Mouse (Mus musculus) forebrain, embryonic 11.5 days (tissue): ENCODE results near the gene Nxf1. TPM values are rescaled to one million over a fixed set of nuclear protein-coding genes. Genes with fewer than 3 reads are reported as not detected.

Source experiments
- ATAC-seq: fragments of 200-750 bp; cut with Nextera tagmentation; replicated peaks from 2 replicates; pipeline ENCODE4 v1.8.0; 2017; ENCODE audit warnings: moderate TSS enrichment; ENCODE audit not compliant: low FRiP score
- DNase-seq: peaks from one replicate; pipeline ENCODE4 v3.0.0-alpha.2; 2017; ENCODE audit warnings: low spot score
- H3K27ac ChIP-seq: fragments of 300-500 bp; sonication (generic); 2 replicates; pipeline ENCODE4 v1.5.1; 2014; ENCODE audit warnings: low read depth, low read length
- H3K27me3 ChIP-seq: fragments of 300-500 bp; sonication (generic); 2 replicates; pipeline ENCODE4 v1.6.1; 2014; ENCODE audit warnings: mild to moderate bottlenecking, low read length, mixed read lengths; ENCODE audit not compliant: control insufficient read depth, insufficient read depth
- H3K36me3 ChIP-seq: fragments of 300-500 bp; sonication (generic); 2 replicates; pipeline ENCODE4 v1.6.1; 2014; ENCODE audit warnings: mild to moderate bottlenecking, low read length, moderate library complexity, mixed read lengths; ENCODE audit not compliant: control insufficient read depth, insufficient read depth
- H3K4me1 ChIP-seq: fragments of 300-500 bp; sonication (generic); replicated peaks from 2 replicates; pipeline ENCODE4 v1.6.1; 2014; ENCODE audit warnings: low read length, mixed read lengths; ENCODE audit not compliant: control insufficient read depth, insufficient read depth
- H3K4me2 ChIP-seq: fragments of 300-500 bp; sonication (generic); 2 replicates; pipeline ENCODE4 v1.6.1; 2014; ENCODE audit warnings: low read depth, mild to moderate bottlenecking, low read length, moderate library complexity, mixed read lengths; ENCODE audit not compliant: severe bottlenecking
- H3K4me3 ChIP-seq: fragments of 300-500 bp; sonication (generic); 2 replicates; pipeline ENCODE4 v1.5.1; 2014; ENCODE audit warnings: low read depth, low read length
- H3K9ac ChIP-seq: fragments of 300-500 bp; sonication (generic); 2 replicates; pipeline ENCODE4 v1.6.1; 2014; ENCODE audit warnings: low read length
- H3K9me3 ChIP-seq: fragments of 300-500 bp; sonication (generic); 2 replicates; pipeline ENCODE4 v1.6.1; 2016; ENCODE audit warnings: low read length, mixed read lengths; ENCODE audit not compliant: control insufficient read depth
- WGBS: fragments of 180-500 bp; shearing (Covaris S2); extraction: QIAGEN DNeasy Blood & Tissue Kit; methylation state at CpG from one replicate; pipeline ENCODE4 v1.1.7; 2014; 5-methylcytosine and 5-hydroxymethylcytosine counted together
- polyA plus RNA-seq: library from polyadenylated mRNA; unstranded; fragments of >200 nt; fragmentation: Nextera tagmentation; extraction: Ambion mirVana; gene quantifications from 2 replicates; pipeline ENCODE4 v1.2.1, GENCODE M21; 2014

Nxf1 gene
- polyA plus RNA-seq, 1 experiment from 2014 or later = 247 TPM

DNA sequence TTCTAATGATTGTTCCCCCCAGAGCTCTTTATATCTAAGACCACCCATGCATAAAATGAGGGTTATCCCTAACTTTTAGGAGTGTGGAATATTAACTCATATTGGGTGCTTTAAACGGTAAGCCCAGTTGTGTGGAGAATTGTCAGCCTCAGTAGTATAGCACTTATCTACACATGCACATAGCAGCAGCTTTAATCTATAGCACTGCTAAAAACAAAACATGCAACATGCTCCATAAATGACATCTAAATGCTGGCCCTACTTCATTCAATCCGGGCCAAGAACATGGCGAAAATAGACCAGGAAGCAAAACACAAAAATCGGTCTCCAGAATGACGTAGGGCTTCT lies 34.3 kb upstream of the Nxf1 start:
- DNase-seq = no peak
- Histone ChIP-seq H3K27me3 (no peaks in the 10 kb centered on the region), H3K9ac (peak overlapping the region; percentile 98), H3K4me2 (peak overlapping the region; percentile 71), H3K4me3 (peak overlapping the region; percentile 89), H3K4me1 (peaks cover 12% of the 10 kb centered on the region), H3K27ac (peak overlapping the region; percentile 88), H3K36me3 (peaks cover 10% of the 10 kb centered on the region; the same call in 1 of the 2 replicates), H3K9me3 (no peaks in the 10 kb centered on the region)
- WGBS = 3% methylated on average over 5 of the region's 5 CpGs
- peak; percentile 9; the same call in 1 of the 2 replicates for ATAC-seq

DNA sequence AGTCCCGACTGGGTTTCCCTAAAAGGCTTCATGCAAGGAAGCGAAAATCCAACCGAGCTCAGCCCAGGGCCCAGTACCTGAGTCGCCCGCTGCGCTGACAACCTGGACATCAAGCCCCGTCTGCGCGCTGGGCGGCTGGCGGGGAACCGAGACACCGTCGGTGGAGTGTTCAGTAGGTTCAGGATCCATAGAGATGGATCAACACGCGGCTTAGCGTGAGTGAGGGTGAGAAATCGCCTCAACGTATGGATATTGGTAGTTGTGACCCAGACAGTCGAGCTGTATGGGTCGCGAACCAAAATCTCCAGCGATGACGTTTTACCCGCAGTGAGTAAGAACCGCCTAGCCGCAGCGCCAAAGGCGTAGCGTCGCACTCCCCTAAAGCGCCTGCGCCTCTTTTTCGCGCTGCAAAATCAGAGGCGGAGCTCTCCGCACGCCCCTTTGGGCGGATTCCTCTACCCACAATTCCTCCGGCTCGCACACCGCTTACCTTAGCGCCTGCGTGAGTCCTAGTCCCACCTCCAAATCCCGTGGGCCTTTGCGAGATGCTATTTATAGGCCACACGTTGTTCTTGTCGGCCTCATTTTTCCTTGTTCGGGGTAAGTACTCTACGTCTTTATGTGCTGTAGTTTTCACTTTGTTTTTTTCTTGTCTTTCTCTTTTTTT lies 33.8 kb upstream of the Nxf1 start, which contains the start of gene Slc3a2:
TSS of gene Slc3a2 (minus strand) at position 463 of the 667 bp plus-strand sequence.
- peak; percentile 96 for DNase-seq
- no peaks in the 10 kb centered on the region for H3K9me3 ChIP-seq
- under 1% methylated on average over 50 of the region's 50 CpGs for WGBS
- H3K27me3 ChIP-seq = no peaks in the 10 kb centered on the region
- H3K4me2 ChIP-seq = peak within 1 kb of the TSS; percentile 84
- peak; percentile 94 for ATAC-seq
- peaks cover 12% of the 10 kb centered on the region for H3K4me1 ChIP-seq
- H3K27ac ChIP-seq = peak within 1 kb of the TSS; percentile 88
- H3K4me3 ChIP-seq = peak within 1 kb of the TSS; percentile 89
- H3K9ac ChIP-seq = peak within 1 kb of the TSS; percentile 98
- H3K36me3 ChIP-seq = peaks cover 10% of the 10 kb centered on the region; the same call in 1 of the 2 replicates

DNA sequence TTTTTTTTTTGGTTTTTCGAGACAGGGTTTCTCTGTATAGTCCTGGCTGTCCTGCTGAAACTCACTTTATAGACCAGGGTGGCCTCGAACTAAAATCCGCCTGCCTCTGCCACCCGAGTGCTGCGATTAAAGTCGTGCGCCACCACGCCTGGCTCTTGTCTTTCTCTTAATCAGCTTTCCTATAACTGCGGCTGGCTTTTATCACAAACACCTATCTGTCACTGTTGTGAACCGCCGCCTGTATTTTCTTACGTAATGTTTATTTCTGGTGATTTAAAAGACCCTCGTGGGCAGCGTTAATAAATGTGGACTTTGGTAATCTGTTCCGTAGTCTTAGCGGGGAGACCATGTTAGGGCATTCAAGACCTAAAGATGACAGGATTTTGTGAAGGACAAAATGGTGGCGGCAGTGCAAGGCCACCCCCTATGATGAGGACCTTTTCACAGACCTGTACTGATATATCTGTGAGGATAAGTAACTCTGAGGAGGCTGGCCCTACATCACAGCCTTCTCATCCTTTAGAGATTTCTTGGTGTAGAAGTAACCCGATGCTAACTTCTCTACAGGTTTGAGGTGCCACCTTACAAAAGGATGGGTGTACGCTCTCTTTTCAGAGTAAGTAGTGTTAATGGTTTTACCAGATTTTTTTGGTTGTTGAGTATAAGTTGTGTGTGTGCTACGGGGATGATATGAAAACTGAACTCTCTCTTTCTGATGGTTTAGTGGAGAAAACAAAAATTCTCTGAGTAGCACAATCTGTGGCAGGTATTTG lies 33.1 kb upstream of the Nxf1 start:
- H3K4me2 ChIP-seq = peak overlapping the region; percentile 84
- peak overlapping the region; percentile 89 for H3K4me3 ChIP-seq
- DNase-seq = no peak
- H3K27ac ChIP-seq = peak overlapping the region; percentile 82
- peak overlapping the region; percentile 98 for H3K9ac ChIP-seq
- under 1% methylated on average over 20 of the region's 20 CpGs for WGBS
- no peaks in the 10 kb centered on the region for H3K9me3 ChIP-seq
- H3K36me3 ChIP-seq = peaks cover 10% of the 10 kb centered on the region; the same call in 1 of the 2 replicates
- peaks cover 12% of the 10 kb centered on the region for H3K4me1 ChIP-seq
- no peaks in the 10 kb centered on the region for H3K27me3 ChIP-seq
- ATAC-seq = no peak

DNA sequence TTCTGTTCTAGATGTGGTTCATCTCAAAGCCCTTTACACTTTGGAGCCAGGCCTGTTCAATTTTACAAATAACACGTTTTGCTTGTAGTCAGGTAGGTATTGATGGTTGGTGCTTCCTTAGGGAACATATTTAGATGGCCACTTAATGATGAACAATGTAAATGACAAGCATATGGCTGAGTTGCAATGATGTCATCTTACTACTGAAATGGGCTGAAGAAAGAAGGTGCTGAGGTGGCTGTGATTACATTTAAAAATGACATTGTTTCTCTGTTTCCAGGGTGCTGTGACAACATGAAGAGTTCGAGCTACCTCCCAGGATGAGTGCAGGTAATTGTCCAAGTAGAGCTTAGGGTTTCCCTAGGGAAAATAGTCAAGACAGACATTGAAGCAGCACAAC lies 32.5 kb upstream of the Nxf1 start:
- Histone ChIP-seq H3K9me3 (no peaks in the 10 kb centered on the region), H3K27ac (peak overlapping the region; percentile 82), H3K4me2 (peak overlapping the region; percentile 84), H3K4me1 (peaks cover 12% of the 10 kb centered on the region), H3K36me3 (peaks cover 10% of the 10 kb centered on the region; the same call in 1 of the 2 replicates), H3K9ac (peak overlapping the region; percentile 98), H3K27me3 (no peaks in the 10 kb centered on the region), H3K4me3 (peak overlapping the region; percentile 89)
- no peak for DNase-seq
- 7% methylated on average over 2 of the region's 2 CpGs for WGBS
- ATAC-seq = no peak

DNA sequence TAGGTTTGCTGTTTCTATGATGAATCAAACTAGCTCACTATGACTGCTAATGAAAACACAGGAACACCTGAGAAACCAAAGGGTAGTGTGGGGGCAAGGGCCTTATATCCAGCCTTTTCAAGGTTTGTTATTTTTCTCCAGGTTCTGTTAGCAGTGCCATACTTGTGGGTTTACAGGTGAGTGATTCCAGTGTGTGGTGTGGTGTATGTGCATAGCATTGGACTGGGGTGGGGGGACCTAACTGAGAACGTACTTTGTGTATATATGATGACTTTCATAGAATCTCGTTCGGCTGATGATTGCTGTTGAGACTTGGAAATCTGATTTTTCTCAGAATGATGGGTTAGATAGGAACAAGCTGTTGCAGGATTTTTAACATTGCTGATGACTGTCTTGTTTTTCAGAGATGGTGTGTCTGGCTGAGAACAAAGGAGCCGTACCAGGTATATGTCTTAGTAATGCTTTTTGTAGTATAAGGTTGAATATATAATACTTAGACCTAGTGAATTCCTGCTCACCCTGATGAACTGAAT lies 31.7 kb upstream of the Nxf1 start:
- peak overlapping the region; percentile 82; the same call in 1 of the 2 replicates for H3K27ac ChIP-seq
- H3K4me2 ChIP-seq = peak overlapping the region; percentile 84
- H3K27me3 ChIP-seq = no peaks in the 10 kb centered on the region
- WGBS = 55% methylated on average over 4 of the region's 4 CpGs
- DNase-seq (no peak), ATAC-seq (no peak)
- peak overlapping the region; percentile 98 for H3K9ac ChIP-seq
- peaks cover 12% of the 10 kb centered on the region for H3K4me1 ChIP-seq
- H3K36me3 ChIP-seq = peaks cover 10% of the 10 kb centered on the region; the same call in 1 of the 2 replicates
- H3K9me3 ChIP-seq = no peaks in the 10 kb centered on the region
- peak overlapping the region; percentile 89 for H3K4me3 ChIP-seq

DNA sequence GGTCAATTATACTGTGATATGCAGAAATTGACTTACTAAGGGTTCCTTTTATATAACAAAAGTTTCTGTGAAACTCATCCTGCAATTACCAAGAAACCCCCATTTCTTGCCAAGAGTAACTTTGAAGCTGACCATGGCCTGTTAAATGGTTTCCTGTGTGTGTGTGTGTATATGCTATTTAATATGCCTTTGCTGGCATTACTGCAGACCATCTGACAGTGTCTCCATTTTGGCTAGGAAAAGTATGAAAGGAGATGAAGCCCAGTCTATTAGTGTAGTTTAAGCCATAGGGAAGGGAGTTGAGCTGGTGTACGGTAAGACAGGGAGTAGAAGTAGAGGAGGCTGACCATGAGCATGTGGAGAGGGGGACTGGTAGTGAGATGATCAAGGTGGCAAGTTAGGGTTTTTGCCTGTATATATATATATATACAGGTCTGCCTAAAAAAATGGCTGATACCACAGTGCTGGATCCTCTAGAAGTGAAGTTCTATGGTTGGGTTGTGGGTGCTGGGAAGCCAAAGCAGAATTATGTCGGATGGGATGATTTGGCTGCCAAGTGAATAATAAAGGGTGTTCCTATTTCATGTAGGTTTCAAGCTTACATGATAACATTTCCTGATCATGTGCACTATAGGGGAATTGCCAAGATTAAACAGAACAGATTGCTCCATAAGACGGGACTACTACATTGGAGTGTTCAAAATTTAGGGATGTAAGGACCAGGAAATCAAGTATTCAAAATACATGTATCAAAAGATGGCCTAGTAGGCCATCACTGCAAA lies 30.1 kb upstream of the Nxf1 start:
- H3K27ac ChIP-seq = no peak overlapping the region
- no peak for ATAC-seq
- 18% methylated on average over 3 of the region's 3 CpGs for WGBS
- no peak overlapping the region; the same call in 1 of the 2 replicates for H3K4me2 ChIP-seq
- peaks cover 12% of the 10 kb centered on the region for H3K4me1 ChIP-seq
- H3K4me3 ChIP-seq = no peak overlapping the region
- no peaks in the 10 kb centered on the region for H3K27me3 ChIP-seq
- H3K9me3 ChIP-seq = no peaks in the 10 kb centered on the region
- H3K9ac ChIP-seq = no peak overlapping the region
- no peak for DNase-seq
- H3K36me3 ChIP-seq = peaks cover 10% of the 10 kb centered on the region; the same call in 1 of the 2 replicates

DNA sequence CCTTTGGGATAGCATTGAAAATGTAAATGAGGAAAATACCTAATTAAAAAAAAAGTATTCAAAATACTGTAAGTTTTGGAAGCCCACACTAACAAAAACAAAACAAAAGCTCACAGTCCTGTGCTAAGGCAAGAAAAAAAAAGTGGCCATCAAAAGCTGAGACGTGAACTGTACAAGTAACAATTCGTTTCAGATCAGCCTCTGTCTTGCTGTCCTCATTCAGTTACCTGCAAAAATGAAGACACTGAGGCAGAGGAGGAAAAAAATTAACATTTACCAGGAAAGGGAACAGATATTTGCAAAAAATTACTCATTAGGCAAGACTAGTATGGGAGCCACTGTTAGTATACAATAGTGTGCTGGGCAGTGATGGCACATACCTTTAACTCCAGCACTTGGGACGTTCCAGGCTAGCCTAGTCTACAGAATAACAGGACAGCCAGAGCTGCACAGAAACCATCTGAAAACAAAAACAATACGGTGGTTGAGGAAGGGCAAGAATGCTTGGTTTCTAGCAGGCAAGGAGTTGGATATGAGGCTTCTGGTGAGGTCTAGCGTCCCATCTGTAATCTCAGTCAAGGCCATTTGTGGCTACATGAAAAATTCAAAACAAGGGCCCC lies 29.3 kb upstream of the Nxf1 start:
- 18% methylated on average over 5 of the region's 5 CpGs for WGBS
- Histone ChIP-seq H3K27ac (no peak overlapping the region), H3K4me2 (no peak overlapping the region), H3K4me1 (peaks cover 8% of the 10 kb centered on the region), H3K36me3 (peaks cover 10% of the 10 kb centered on the region; the same call in 1 of the 2 replicates), H3K27me3 (no peaks in the 10 kb centered on the region), H3K9me3 (no peaks in the 10 kb centered on the region), H3K4me3 (no peak overlapping the region), H3K9ac (no peak overlapping the region)
- no peak for ATAC-seq
- DNase-seq = no peak
